Mouse (Mus musculus) NIH3T3 (cell line): Measurements from ENCODE around the gene Zfr2.
A peak's percentile ranks its signal among the peaks of the same experiment; 100 is the strongest.

Experiments
- DNase-seq: peaks from one replicate; pipeline ENCODE4 v3.0.0-alpha.2; 2012; ENCODE audit warnings: low read depth

The Zfr2 gene

DNA sequence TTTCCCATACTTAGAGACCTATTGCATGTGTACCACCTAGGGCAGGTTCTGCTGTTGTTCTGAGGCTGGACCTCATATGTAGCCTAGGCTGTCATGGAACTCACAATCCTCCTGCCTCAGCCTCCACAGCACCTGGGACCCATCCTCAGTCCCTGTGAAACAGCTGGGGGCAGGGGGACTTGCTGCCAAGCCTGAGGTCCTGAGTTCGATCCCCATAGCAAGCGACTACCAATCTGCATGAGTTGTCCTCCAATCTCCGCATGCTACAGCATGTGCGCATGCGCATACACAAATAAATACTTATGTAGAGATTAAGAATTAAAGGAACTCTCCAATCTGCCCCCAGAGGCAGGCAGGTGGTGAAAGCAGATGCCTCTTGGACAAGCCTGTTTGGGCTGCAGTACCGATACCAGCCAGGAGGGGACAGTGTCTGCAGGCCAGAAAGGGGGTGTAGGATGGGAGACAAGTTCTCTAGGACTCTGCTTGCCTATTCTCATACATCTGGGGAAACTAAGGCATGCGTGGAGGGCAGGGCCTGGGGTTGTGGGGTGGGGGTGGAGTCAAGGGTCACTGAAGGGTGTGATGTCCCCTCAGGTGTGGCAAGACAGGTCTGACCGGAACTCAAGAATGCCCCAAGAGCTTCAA is 54.7 kb downstream of the Zfr2 start:
- peak; percentile 72 for DNase-seq

DNA sequence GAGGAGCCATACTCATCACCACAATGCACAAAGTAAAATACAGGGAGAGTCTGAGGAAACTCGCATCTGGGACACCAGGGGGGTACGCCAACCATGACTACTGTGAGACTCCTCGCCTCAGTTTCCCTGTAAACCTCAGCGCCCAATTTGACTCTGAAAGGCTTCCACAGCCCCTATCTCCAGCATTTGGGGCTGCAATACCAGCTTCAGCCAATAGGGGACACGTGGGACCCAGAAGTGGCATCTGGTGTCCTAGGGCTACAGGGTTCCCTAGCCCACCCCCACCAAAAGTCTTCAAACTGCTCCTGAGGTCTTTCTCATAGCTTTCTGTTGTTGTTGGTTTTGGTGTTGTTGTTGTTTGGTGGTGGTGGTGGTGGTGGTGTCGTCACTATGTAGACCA is 55.6 kb downstream of the Zfr2 start:
- DNase-seq = peak; percentile 51

- peak; percentile 86 for DNase-seq
Observed at GRCm38 (mm10) chr10:81289278-81289677, 56.3 kb downstream of the Zfr2 start.

DNA sequence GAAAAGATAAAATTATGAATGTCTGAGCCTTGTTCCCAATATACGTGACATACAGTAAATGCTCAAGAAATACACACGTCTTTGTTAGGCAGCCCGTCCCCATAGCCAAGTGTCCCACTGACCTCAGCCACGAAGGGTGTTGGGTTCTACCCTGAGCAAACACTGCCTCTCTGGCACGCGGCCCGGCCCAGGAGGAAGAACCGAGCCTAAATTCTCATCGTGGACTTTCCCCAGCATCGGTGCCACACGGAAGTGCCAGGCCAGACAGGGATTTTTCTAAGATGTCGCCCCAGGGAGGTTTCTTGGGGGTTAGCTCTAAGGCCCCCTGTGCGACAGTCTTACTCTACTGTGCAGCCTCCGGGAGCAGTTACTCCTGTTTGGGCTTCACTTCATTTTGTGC is 56.9 kb downstream of the Zfr2 start:
- no peak for DNase-seq

GRCm38 (mm10) chr10:81290698-81291460 is 57.9 kb downstream of the Zfr2 start:
- DNase-seq = no peak

- DNase-seq = no peak
Observed at GRCm38 (mm10) chr10:81291511-81292104, 58.7 kb downstream of the Zfr2 start, which contains the start of gene Tjp3. Tjp3 (minus strand) TSS chr10:81291581.

- DNase-seq = peak; percentile 100
Observed at GRCm38 (mm10) chr10:81292554-81293333, 59.8 kb downstream of the Zfr2 start, which contains the start of gene Pip5k1c. Pip5k1c (plus strand) TSS chr10:81292963.

- DNase-seq = no peak
Observed at GRCm38 (mm10) chr10:81293334-81294030, 60.5 kb downstream of the Zfr2 start.

GRCm38 (mm10) chr10:81294442-81294841 is 61.5 kb downstream of the Zfr2 start:
- DNase-seq = no peak

GRCm38 (mm10) chr10:81295185-81295584 is 62.2 kb downstream of the Zfr2 start:
- no peak for DNase-seq

- DNase-seq = no peak
Observed at GRCm38 (mm10) chr10:81297246-81297645, 64.3 kb downstream of the Zfr2 start.

- no peak for DNase-seq
Observed at GRCm38 (mm10) chr10:81297845-81298244, 64.9 kb downstream of the Zfr2 start.

DNA sequence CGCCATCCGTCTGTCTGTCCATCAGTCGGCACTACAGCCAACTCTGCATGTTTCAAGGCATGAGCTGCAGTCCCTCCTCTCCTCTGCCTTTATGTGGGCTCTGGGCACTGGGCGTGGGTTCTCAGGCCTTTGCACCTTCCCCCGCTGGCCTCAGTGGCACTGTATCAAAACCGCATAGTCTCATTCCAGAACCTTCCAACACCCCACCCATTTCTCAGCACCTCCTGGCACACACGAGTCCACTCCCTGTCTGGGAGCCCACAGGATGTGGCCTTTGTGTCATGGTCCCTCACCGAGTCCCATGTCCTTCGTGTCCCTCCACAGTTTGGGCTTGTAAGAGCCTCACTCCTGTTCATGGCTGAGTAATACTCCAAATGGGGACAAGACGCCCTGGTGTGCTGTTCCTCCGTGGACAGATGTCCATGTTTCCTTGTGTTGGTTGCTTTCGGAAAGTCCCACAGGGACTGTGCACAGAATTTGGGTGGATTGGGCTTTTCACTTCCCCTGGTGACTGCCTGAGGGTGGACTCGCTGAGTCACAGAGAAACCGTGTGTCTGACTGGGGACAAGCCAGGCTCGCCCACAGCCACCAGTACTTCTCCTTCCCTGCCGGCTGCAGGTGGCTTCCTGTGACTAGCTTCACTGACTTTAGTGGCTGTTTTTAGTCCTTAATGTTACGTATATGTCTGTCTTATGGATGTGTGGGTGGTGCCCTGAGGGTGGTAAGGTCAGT is 65.6 kb downstream of the Zfr2 start:
- DNase-seq = no peak

- no peak for DNase-seq
Observed at GRCm38 (mm10) chr10:81299585-81300351, 66.8 kb downstream of the Zfr2 start.

- DNase-seq = no peak
Observed at GRCm38 (mm10) chr10:81300352-81300907, 67.5 kb downstream of the Zfr2 start.

DNA sequence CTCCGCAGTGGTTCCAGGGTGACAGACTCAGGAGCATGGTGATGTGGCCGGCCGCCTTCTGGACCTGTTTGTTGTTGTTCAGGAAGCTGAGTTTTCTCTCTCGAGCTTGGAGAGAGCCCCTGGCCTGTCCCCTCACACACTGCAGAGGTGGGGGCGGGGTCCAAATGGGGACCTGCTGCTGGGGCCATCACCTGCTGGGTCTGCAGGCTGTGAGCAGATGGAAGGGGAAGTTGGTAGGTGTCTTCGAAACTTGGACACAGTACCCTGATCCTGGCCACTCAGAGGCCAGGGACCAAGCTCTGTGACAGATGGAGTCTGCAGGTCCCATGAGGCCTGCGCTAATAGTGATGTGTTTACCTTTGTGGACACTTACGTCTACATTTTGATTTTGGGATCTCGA is 68.4 kb downstream of the Zfr2 start:
- no peak for DNase-seq
